8 mouse cellular contexts compared by ENCODE assay signal in genomic region chr17:29513044-29513730, GRCm38 (mm10). TPM values are rescaled to one million over a fixed set of nuclear protein-coding genes. Genes with fewer than 3 reads are reported as not detected.
A peak's percentile ranks its signal among the peaks of the same experiment; 100 is the strongest.
DNase-seq lines count a peak whose midpoint lies in the region; ATAC-seq and TF ChIP-seq lines count a peak whose summit lies in the region.
"Had no signal": no experiment of that assay in that cellular context is flagged by ENCODE, and none has a peak within 500 bp of the region (broad histone marks: within the 10 kb centered on the region; RNA-seq: fewer than 3 reads in every experiment).

No protein-coding gene starts in this region.

- no peak overlapping the region for H3K4me2 ChIP-seq in forebrain, embryonic 13.5 days
- H3K4me2 ChIP-seq in limb, embryonic 13.5 days (replicated peaks): no peak overlapping the region
- H3K4me2 ChIP-seq in midbrain, embryonic 16.5 days (ENCODE audit: low read length): no peak overlapping the region
- H3K4me2 ChIP-seq: limb, embryonic 15.5 days had no signal

- no peak overlapping the region for H3K27ac ChIP-seq in forebrain, embryonic 13.5 days
- H3K27ac ChIP-seq in hindbrain, embryonic 10.5 days: peak overlapping the region; percentile 69
- no peak overlapping the region for H3K27ac ChIP-seq in limb, embryonic 13.5 days
- no peak overlapping the region for H3K27ac ChIP-seq in midbrain, embryonic 16.5 days (ENCODE audit: low read length)
- H3K27ac ChIP-seq: limb, embryonic 15.5 days had no signal

- peak; percentile 60 for TF ChIP-seq CTCF in E14TG2a.4 (conservative IDR thresholded peaks at IDR 0.05; ENCODE audit: low read length)

- peak; percentile 85 for DNase-seq in ZHBTc4 (ENCODE audit: low read depth, low spot score)
- DNase-seq in hindbrain, embryonic 10.5 days (ENCODE audit: low spot score): peak; percentile 77
- peak; percentile 66 for DNase-seq in thymus, postnatal 0 days (ENCODE audit: low spot score)

- H3K27me3 ChIP-seq in E14TG2a.4 (ENCODE audit: insufficient read depth, low read length): 0 out of 2 replicates have a peak, but pooled peaks cover 3% of the 10 kb centered on the region
- H3K27me3 ChIP-seq in forebrain, embryonic 13.5 days: no peaks in the 10 kb centered on the region
- no peaks in the 10 kb centered on the region for H3K27me3 ChIP-seq in hindbrain, embryonic 10.5 days (ENCODE audit: insufficient read depth, poor library complexity, severe bottlenecking)
- H3K27me3 ChIP-seq in limb, embryonic 13.5 days: no peaks in the 10 kb centered on the region
- no peaks in the 10 kb centered on the region for H3K27me3 ChIP-seq in midbrain, embryonic 16.5 days (ENCODE audit: control insufficient read depth, insufficient read depth, low read depth, low read length)
- H3K27me3 ChIP-seq: limb, embryonic 15.5 days had no signal

- H3K9ac ChIP-seq in forebrain, embryonic 13.5 days: no peak overlapping the region
- no peak overlapping the region for H3K9ac ChIP-seq in limb, embryonic 13.5 days
- no peak overlapping the region for H3K9ac ChIP-seq in midbrain, embryonic 16.5 days (ENCODE audit: low read depth, low read length)
- H3K9ac ChIP-seq: limb, embryonic 15.5 days had no signal

- H3K36me3 ChIP-seq in E14TG2a.4 (ENCODE audit: insufficient read depth, low read length): no peaks in the 10 kb centered on the region
- no peaks in the 10 kb centered on the region for H3K36me3 ChIP-seq in forebrain, embryonic 13.5 days (ENCODE audit: poor library complexity, severe bottlenecking)
- H3K36me3 ChIP-seq in hindbrain, embryonic 10.5 days: no peaks in the 10 kb centered on the region
- no peaks in the 10 kb centered on the region for H3K36me3 ChIP-seq in limb, embryonic 13.5 days
- no peaks in the 10 kb centered on the region for H3K36me3 ChIP-seq in midbrain, embryonic 16.5 days (ENCODE audit: control insufficient read depth, insufficient read depth, low read length)
- H3K36me3 ChIP-seq: limb, embryonic 15.5 days had no signal

- 42% methylated on average over 13 of the region's 13 CpGs for WGBS in forebrain, embryonic 13.5 days
- 40% methylated on average over 13 of the region's 13 CpGs for WGBS in hindbrain, embryonic 10.5 days
- WGBS in limb, embryonic 13.5 days: 32% methylated on average over 13 of the region's 13 CpGs
- WGBS in midbrain, embryonic 16.5 days: 37% methylated on average over 13 of the region's 13 CpGs

- ATAC-seq in forebrain, embryonic 13.5 days: 0 out of 2 replicates have a peak, but pooled peaks have one; percentile 24
- ATAC-seq in limb, embryonic 13.5 days (ENCODE audit: low FRiP score, low read depth): peak; percentile 44; the same call in 1 of the 2 replicates
- peak; percentile 51; the same call in 1 of the 2 replicates for ATAC-seq in midbrain, embryonic 16.5 days

- no peak overlapping the region for H3K4me3 ChIP-seq in E14TG2a.4 (replicated peaks; ENCODE audit: low read length)
- H3K4me3 ChIP-seq in forebrain, embryonic 13.5 days: no peak overlapping the region
- H3K4me3 ChIP-seq in hindbrain, embryonic 10.5 days: no peak overlapping the region
- no peak overlapping the region for H3K4me3 ChIP-seq in limb, embryonic 13.5 days
- no peak overlapping the region for H3K4me3 ChIP-seq in midbrain, embryonic 16.5 days (ENCODE audit: low read depth, low read length)
- H3K4me3 ChIP-seq: limb, embryonic 15.5 days had no signal

- H3K4me1 ChIP-seq in E14TG2a.4 (replicated peaks; ENCODE audit: low read depth, low read length): peaks cover 66% of the 10 kb centered on the region
- no peaks in the 10 kb centered on the region for H3K4me1 ChIP-seq in forebrain, embryonic 13.5 days
- peaks cover 14% of the 10 kb centered on the region; the same call in 1 of the 2 replicates for H3K4me1 ChIP-seq in hindbrain, embryonic 10.5 days (replicated peaks)
- no peaks in the 10 kb centered on the region for H3K4me1 ChIP-seq in limb, embryonic 13.5 days
- H3K4me1 ChIP-seq in midbrain, embryonic 16.5 days (ENCODE audit: control insufficient read depth, insufficient read depth, low read length): no peaks in the 10 kb centered on the region

- H3K9me3 ChIP-seq in E14TG2a.4 (ENCODE audit: low read length): no peaks in the 10 kb centered on the region
- no peaks in the 10 kb centered on the region for H3K9me3 ChIP-seq in forebrain, embryonic 13.5 days (replicated peaks)
- no peaks in the 10 kb centered on the region for H3K9me3 ChIP-seq in hindbrain, embryonic 10.5 days
- no peaks in the 10 kb centered on the region for H3K9me3 ChIP-seq in limb, embryonic 13.5 days
- H3K9me3 ChIP-seq in midbrain, embryonic 16.5 days (replicated peaks; ENCODE audit: control insufficient read depth, low read length, poor library complexity, severe bottlenecking): no peaks in the 10 kb centered on the region
- H3K9me3 ChIP-seq: limb, embryonic 15.5 days had no signal

RNA-seq across cellular contexts. Expression of gene Pim1, which starts 22.6 kb away (rescaled TPM):
- 21.0 and 22.0 TPM in 2 replicates for polyA plus RNA-seq in forebrain, embryonic 13.5 days (2015; fragmentation: Nextera tagmentation; extraction: Ambion mirVana)
- 25.0 and 30.5 TPM in 2 replicates for polyA plus RNA-seq in hindbrain, embryonic 10.5 days (2016; fragmentation: Nextera tagmentation; extraction: Ambion mirVana)
- 18.9 and 22.3 TPM in 2 replicates for polyA plus RNA-seq in limb, embryonic 13.5 days (2015; fragmentation: Nextera tagmentation; extraction: Ambion mirVana)
- 7.3 and 7.6 TPM in 2 replicates for polyA plus RNA-seq in midbrain, embryonic 16.5 days (2015; fragmentation: Nextera tagmentation; extraction: Ambion mirVana)
- polyA plus RNA-seq in thymus, postnatal 0 days (2015; fragmentation: Nextera tagmentation; extraction: Ambion mirVana): 78.6 and 81.4 TPM in 2 replicates

RNA-seq across cellular contexts. Expression of gene Gm17657, which starts 36.3 kb away (rescaled TPM):
- polyA plus RNA-seq in forebrain, embryonic 13.5 days (2015; fragmentation: Nextera tagmentation; extraction: Ambion mirVana): not detected in 2 replicates
- not detected in 2 replicates for polyA plus RNA-seq in hindbrain, embryonic 10.5 days (2016; fragmentation: Nextera tagmentation; extraction: Ambion mirVana)
- not detected in 2 replicates for polyA plus RNA-seq in limb, embryonic 13.5 days (2015; fragmentation: Nextera tagmentation; extraction: Ambion mirVana)
- polyA plus RNA-seq in midbrain, embryonic 16.5 days (2015; fragmentation: Nextera tagmentation; extraction: Ambion mirVana): not detected in 2 replicates
- not detected in 2 replicates for polyA plus RNA-seq in thymus, postnatal 0 days (2015; fragmentation: Nextera tagmentation; extraction: Ambion mirVana)
- polyA plus RNA-seq: limb, embryonic 15.5 days had no signal

RNA-seq across cellular contexts. Expression of gene Tbc1d22b, which starts 36.4 kb away (rescaled TPM):
- polyA plus RNA-seq in forebrain, embryonic 13.5 days (2015; fragmentation: Nextera tagmentation; extraction: Ambion mirVana): 17.7 and 20.1 TPM in 2 replicates
- polyA plus RNA-seq in hindbrain, embryonic 10.5 days (2016; fragmentation: Nextera tagmentation; extraction: Ambion mirVana): 20.5 and 21.3 TPM in 2 replicates
- 14.5 and 16.2 TPM in 2 replicates for polyA plus RNA-seq in limb, embryonic 13.5 days (2015; fragmentation: Nextera tagmentation; extraction: Ambion mirVana)
- 29.5 and 32.2 TPM in 2 replicates for polyA plus RNA-seq in midbrain, embryonic 16.5 days (2015; fragmentation: Nextera tagmentation; extraction: Ambion mirVana)
- 10.7 and 13.8 TPM in 2 replicates for polyA plus RNA-seq in thymus, postnatal 0 days (2015; fragmentation: Nextera tagmentation; extraction: Ambion mirVana)

RNA-seq across cellular contexts. Expression of gene Tmem217, which starts 39.0 kb away (rescaled TPM):
- 1.2 and 1.3 TPM in 2 replicates for polyA plus RNA-seq in forebrain, embryonic 13.5 days (2015; fragmentation: Nextera tagmentation; extraction: Ambion mirVana)
- 1.3 and 2.5 TPM in 2 replicates for polyA plus RNA-seq in hindbrain, embryonic 10.5 days (2016; fragmentation: Nextera tagmentation; extraction: Ambion mirVana)
- 1.2 and 1.7 TPM in 2 replicates for polyA plus RNA-seq in limb, embryonic 13.5 days (2015; fragmentation: Nextera tagmentation; extraction: Ambion mirVana)
- polyA plus RNA-seq in midbrain, embryonic 16.5 days (2015; fragmentation: Nextera tagmentation; extraction: Ambion mirVana): 0.89 and 1.3 TPM in 2 replicates
- 0.62 and 1.2 TPM in 2 replicates for polyA plus RNA-seq in thymus, postnatal 0 days (2015; fragmentation: Nextera tagmentation; extraction: Ambion mirVana)
